Mouse (Mus musculus) monocyte, adult 5-6 weeks (primary cell): ENCODE measurements at regions not wholly inside any gene's neighbourhood (a gene's known extent, or its start where the extent isn't known, plus 50 kb on each side); places are given as distances from the start of the nearest gene placed in this dataset.

Experiments
- ATAC-seq: fragments of 153-309, 156-312 bp; replicated peaks from 2 replicates; pipeline ENCODE4 v1.8.0; 2017; ENCODE audit warnings: mild to moderate bottlenecking; ENCODE audit not compliant: low TSS enrichment, insufficient number of reproducible peaks, severe bottlenecking, poor library complexity, low FRiP score

GRCm38 (mm10) chr5:90706350-90706749, 52.8 kb upstream of the Cxcl5 start:
- no peak for ATAC-seq

GRCm38 (mm10) chr5:90703653-90704052, 55.5 kb upstream of the Cxcl5 start:
- ATAC-seq = no peak

GRCm38 (mm10) chr5:90700178-90700577, 59.0 kb upstream of the Cxcl5 start:
- ATAC-seq = no peak

DNA sequence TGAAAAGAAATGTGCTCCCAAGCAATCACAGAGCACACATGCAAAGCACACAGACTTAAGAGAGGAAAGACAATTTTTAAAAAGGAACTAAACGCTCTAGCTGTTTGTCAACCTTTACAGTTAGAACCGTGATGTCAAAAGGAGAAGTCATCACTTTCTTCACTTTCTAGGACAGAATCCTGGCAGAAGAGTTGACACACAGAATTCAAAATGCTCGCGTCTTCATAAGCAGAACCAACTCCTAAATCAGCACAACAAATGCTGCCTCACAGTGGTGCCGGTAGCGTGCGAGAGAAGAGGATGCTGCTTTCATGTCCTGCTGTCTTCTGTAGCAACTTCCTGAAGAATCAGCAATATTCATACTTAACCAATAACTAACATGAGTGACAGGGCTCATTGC, 55.6 kb upstream of the Rassf6 start:
- peak; percentile 92 for ATAC-seq

DNA sequence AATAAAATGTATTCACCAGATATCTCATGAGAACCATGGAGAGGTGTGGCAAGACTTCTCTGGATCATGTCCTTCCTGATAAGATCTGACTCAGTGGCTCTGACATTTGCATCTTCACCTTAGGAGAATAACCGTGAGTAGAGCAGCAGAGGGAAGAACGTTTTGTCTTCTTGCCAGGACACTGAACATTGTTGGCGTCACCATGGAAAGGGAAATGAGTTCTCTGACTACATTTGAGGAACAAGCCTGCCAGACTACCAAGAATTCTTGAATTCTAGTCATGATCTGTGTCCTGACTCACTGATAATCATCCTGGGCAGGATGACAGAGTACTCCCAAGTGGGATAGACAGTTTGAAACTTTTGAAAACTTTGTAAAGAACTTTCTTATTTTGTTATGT, 54.0 kb upstream of the Rassf6 start:
- ATAC-seq = no peak

DNA sequence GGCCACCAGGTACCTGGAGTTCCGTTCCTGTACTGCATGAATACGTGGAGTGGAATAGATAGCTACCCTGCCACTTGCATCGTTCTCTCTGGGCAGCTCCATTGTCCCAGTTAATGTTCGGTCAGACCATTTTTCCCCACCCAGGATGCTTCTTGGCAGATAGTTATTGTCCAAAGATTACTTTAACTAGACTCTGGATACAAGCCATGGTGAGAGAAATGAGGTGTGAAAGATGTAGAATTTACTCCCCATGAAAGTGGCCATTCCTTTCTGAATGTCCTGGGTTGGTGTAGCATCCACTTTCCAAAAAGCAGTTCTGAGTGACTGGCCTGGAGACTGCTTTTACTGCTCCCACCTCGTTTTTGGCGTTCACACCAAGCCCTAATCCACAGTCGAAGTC, 50.3 kb upstream of the Rassf6 start:
- ATAC-seq = no peak
